Mouse (Mus musculus): ENCODE results near the gene Gstp1.

The Gstp1 gene

DNA sequence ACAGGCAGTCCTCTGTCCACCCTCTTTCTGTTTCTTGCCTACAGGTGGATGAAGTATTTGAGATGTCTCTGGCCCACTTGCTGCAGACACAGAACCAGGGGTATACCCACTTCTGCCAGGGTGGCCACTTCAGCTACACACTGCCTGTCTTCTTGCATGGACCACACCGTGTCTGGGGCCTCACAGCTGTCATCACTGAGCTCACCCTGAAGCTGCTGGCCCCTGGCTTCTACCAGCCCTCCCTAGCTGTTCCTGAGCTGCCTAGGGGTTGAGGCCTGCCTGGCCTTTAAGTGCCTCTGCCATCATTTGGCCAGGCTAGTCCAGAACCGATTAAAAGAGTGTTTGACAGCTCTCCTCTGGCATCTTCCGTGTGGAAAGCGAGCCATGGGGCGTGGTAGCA is 36.0 kb downstream of the Gstp1 start:
- CTCF ChIA-PET = interaction anchor here (0.6 kb wide), 1 partner anchor 179 kb away, joined by 4 read pairs; no protein-coding TSS in a partner anchor

DNA sequence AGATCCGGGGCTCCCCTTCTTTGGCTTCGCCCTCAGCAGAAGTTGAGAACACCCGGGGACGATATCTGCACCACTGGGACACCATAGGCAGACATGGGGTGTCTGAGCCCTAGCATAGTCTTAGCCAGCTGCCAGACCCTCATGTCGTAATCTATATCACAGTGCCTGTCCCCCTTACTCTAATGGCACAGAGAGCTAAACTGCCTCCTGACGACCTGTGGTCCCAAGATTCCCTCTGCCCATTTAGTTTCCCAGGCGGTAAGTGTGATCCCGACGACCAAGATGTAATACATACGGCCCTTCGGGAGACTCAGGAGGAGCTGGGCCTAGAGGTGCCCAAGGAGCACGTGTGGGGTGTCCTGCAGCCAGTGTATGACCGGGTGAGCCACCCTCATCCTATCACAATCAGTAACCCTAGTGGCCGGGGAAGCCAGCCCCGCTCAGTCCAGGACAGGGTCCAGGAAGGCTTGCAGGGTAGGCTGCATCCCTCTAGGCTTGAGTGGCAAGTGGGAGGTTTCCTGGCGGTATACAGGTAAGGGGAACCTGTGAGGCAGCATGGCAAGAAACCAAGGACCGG is 36.7 kb downstream of the Gstp1 start:
- CTCF ChIA-PET = interaction anchor here (0.6 to 1.4 kb wide), 3 partner anchors 10 to 180 kb away, joined by 4 to 7 read pairs (median 4); no protein-coding TSS in a partner anchor

DNA sequence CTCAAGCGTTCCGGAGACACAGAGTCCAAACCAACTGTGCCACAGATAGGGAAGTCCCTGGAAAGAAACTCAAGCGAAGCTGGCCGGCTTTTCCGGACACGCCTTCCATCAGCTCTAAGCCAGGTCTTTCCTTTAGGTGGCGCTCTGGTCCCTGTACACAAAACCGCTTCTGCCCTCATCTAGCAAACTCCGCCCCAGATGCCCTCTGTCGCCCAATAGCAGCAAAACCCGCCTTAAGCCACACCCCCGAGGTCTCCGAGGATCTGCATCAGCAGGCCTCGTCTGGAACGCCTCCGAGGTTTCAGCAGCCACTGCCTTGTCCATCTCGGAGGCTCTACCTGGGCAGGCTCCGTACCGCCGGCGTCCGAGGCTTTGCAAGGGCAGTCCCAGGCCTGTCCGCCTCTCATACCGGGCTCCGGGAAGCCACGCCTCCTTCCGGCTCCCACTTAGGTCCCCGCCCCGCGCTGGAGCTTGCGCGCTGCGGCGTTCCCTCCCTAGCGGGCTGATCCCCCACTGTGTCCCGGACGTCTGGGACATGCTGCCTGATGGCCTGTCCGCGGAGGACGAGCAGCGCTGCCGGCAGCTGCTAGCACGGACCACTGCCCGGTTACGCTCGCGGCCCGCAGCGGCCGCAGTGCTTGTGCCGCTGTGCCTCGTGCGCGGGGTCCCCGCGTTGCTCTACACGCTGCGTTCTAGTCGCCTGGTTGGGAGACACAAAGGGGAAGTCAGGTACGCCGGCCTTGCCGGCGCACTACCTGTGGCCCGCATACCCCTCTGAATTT is 37.5 kb downstream of the Gstp1 start, which contains the start of the genes Nudt8 and Gm49405:
Gene Nudt8 (plus strand): TSS at position 462 of the 782 bp plus-strand sequence.
Gene Gm49405 (plus strand): TSS at position 508 of the 782 bp plus-strand sequence.
- CTCF ChIA-PET = interaction anchor here (0.6 to 1.4 kb wide), 5 partner anchors 11 to 295 kb away, joined by 3 to 12 read pairs (median 4); no protein-coding TSS in a partner anchor

DNA sequence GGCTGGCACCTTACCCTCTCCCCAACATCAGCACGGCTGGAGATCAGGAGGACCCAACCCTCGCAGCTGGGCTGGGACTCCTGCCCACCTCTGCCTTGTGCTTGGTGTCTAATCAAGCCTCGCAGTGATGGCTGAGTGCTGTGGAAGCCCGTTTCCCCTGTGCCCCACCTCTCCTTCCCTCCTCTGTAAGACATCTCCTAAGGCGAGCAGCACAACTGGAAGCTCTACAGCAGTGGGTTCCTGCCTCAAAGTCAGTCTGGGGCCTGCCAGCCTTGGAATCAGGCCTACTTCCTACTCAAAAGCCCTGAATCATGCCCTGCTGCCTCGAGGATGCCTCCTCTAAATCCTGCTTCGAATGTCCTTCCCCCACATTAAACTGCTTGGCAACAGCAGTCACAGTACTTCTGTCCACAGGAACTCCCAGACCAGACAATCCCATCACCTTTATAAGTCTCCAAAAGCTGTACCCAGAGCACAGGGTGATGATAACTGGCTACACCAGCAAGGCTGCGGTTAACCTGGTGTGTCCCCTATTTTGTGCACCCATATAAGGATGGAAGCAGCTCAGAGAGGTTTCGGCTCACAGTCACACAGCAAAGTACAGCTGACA is 38.6 kb downstream of the Gstp1 start:
- CTCF ChIA-PET = no interaction called here

DNA sequence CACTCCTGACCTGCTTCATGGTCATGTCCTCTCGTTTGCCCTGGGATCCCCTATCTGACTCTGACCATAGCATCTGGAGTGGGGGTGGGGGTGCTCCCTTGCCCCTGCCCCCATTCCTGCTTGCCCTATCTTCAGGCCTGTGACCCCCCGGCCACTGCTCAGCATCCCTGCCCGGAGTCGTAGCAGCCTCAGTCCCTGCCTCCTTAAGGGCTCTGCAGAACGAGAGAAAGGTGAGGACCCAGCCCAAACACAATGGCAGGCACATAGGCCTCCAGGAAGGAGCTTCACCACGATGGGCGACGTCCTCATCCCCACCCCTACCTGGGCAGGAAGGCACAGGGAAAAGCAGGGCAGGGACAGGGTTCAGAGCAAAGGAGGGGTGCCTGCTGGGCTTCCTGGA is 39.5 kb downstream of the Gstp1 start:
- CTCF ChIA-PET = no interaction called here

DNA sequence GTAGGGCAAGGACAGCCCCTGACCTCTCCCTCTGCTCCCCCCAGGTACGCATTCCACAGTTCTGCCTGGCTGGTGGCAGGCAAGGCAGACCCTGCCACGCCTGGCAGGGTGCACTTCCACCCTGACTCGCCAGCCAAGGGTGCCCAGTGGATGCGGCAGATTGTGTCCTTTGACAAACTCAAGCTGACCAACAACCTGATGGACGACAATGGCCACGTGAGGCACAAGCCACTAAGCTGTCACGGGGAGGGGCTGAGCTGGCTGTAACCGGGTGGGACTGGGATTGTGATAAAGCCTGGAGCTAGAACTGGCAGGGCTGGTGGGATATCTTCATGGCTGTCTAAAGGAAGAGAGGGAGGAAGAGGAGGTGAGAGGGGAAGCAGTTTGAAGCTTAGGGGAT is 40.6 kb downstream of the Gstp1 start:
- CTCF ChIA-PET = no interaction called here

DNA sequence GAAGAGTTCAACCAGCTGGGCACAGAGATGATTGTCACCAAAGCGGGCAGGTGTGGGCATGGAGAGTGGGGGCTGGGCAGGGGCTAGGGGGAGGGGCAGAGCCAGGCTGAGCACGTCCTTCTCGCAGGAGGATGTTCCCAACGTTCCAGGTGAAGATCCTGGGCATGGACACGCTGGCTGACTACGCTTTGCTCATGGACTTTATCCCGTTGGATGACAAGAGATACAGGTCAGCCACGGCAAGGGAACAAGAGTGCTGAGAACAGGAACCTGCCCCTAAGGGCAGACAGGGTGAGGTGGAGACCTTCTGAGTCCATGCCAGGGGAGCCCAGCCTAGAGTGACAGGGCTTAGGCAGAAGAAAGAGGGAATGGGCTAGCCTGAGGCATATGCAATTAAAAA is 41.0 kb downstream of the Gstp1 start:
- CTCF ChIA-PET = no interaction called here

DNA sequence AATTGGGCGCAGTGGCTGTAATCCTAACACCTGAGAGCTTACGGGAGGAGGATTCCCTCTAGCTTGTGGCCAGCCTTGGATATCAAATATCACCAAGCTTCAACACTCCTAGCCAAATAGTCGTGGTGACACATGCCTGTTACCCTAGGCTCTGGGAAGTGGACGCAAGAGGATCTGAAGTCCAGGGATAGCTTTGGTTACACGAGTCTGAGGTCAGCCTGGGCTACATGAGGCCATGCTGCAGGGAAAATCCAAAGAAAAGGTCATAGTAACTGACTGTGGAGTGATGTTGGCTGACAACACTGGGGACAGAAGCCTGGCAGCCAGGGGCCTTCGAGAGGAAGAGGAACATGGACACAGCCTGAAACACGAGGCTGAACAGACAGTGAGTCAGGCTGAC is 41.7 kb downstream of the Gstp1 start:
- CTCF ChIA-PET = interaction anchor here (1.1 kb wide), 1 partner anchor 10 kb away, joined by 3 read pairs; the partner anchor contains the start of gene Acy3

DNA sequence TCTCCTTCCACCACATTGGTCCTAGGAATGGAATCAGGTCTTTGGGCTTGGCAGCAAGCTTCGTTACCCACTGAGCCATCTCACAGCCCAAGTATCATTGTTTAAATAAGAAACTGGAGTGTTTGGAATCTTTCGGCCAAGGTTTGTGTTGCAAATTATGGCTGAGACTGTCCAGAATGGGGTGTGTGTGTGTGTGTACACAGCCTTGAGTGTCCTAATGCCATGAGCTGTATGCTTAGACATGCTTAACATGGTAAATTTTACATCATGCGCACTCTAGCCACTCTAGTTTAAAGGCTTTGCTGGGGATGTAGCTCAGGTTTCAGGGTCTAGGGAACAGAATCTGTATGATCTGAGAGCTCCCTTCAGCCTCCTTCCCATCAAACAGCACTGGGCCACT is 42.3 kb downstream of the Gstp1 start:
- CTCF ChIA-PET = interaction anchor here (0.7 to 1.1 kb wide), 2 partner anchors 9 to 91 kb away, joined by 3 to 7 read pairs; partner anchors contain the start of gene Acy3

DNA sequence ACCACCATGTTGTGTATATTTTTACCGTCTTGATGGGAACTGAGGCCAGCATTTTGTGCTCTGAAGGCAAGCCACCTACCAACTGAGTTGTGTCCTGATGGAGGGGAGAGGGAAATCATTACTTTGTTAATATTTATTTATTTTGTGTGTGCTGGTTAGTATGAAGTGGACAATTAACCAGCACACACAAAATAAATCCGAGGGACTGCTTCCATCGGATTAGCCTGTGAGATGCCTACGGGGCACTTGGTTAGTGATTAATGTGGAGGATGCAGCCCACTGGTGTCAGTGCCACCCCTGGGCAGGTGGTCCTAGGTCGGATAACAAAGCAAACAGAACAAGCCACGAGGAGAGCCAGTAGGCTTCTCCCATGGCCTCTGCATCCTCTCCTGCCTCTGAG is 42.9 kb downstream of the Gstp1 start:
- CTCF ChIA-PET = interaction anchor here (0.7 kb wide), 1 partner anchor 90 kb away, joined by 7 read pairs; no protein-coding TSS in a partner anchor

DNA sequence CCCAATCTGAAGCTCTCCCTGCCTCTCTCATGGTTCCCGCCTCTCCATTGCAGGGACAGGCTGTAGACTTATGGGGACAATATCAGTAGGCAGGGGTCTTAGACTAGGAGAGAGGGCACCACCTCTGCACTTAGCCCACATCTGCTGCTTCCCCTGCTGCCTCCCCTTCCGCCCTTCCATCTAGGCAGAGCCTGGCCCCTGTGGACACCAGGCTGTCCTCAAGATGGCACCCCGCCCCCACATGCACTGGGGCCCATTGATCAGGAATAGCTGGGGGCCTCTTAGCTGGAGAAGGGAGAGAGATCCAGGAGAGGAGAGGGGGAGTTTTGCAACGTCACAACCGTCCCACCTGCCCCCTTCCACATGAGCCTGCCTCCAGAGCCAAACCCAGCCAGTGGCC is 45.4 kb downstream of the Gstp1 start, which contains the start of gene Tbx10:
Gene Tbx10 (plus strand): TSS at position 337 of the 400 bp plus-strand sequence.
- CTCF ChIA-PET = no interaction called here

DNA sequence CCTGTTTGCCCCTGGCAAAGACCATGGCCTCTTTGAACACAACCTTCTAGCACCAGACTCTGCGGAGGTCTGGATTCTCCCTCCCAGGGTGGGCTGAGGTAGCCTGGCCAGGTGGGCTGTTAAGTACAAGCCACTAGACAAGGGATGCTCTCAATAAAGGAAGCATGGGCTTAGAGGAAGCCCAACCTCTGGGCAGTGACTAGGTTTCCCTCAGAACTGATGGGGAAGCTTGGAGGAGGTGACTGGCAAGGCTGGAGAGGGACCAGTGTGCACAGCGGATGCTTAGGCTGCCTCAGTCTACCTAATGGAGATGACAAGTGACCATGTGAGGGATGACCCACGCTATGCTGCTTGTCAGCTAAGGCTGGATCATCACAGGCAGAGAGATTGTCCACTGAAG is 45.8 kb downstream of the Gstp1 start:
- CTCF ChIA-PET = no interaction called here

DNA sequence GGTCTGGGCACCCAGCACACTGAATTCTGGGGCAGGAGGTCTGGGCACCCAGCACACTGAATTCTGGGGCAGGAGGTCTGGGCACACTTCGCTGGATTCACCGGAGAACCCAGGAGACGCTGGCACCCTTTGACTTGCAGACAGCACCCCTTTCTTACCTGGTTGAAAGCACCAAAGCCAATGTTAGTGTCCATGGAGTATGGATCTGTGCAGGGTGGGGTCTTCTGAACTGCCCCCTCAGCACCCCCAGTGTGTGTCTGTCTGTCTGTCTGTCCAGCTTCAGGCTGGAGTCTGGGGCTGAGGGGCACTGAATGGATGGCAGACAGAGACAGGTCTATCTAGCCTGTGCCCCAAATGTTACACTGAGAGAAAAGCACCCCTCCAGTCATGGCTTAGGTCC is 46.2 kb downstream of the Gstp1 start:
- CTCF ChIA-PET = no interaction called here

DNA sequence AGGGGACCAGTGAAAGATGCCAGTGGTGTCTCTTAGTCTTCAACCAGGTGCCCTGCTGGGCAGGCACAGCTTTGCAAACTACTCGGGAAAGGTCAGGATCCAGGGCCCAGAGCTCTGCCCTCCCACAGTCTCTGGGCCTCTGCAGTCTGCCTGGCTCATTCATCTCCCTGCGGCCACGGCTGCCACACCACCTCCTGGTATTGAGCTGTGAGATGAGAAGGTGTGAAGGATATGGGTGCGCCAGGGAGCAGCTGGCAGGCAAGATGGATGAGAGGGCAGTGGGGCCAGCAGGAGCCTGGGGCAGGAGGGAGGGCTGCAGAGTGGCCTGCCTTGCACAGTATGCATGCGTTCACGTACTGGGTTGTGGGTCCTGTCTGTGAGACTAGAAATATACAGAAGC is 47.0 kb downstream of the Gstp1 start:
- CTCF ChIA-PET = interaction anchor here (0.9 kb wide), 1 partner anchor 10 kb away, joined by 3 read pairs; no protein-coding TSS in a partner anchor

DNA sequence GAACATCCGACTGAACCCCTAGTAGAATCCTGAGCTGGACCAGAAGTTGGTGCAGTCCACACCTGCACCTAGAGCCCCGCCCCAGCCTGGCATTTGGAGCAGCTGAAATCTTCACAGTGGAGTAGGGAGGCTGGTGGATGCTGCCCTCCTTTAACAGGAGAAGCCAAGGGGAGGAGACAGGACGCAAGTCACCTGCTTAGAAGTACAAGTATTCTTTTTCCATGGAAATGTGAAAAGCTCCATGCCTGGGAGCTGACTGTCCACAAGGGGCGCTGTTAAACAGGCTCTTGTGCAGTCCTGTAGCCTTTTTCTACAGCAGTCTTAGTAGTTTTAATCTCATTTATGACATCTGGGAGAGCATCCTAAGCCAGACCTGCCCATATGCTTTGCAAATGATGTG is 49.0 kb downstream of the Gstp1 start:
- CTCF ChIA-PET = no interaction called here

DNA sequence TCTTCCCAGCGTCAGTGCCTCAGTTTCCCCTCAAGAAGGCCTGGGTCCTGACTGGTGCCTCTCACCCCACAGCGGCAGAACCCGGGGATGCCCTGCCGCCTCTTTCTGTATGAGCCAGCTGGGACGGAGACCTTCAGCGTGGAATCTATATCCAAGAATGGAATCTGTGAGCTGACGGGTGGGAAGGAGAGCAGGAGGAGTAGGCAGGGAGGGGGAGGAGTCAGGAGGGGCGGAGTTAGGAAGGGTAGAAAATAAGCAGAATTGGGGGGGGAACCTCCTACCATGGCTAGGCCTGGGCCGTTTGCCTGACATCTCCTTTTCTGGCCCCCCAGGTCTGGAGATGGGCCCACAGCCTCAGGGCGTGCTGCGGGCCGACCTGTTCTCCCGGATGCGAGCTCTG is 49.7 kb downstream of the Gstp1 start:
- CTCF ChIA-PET = interaction anchor here (1.1 kb wide), 1 partner anchor 64 kb away, joined by 4 read pairs; no protein-coding TSS in a partner anchor

DNA sequence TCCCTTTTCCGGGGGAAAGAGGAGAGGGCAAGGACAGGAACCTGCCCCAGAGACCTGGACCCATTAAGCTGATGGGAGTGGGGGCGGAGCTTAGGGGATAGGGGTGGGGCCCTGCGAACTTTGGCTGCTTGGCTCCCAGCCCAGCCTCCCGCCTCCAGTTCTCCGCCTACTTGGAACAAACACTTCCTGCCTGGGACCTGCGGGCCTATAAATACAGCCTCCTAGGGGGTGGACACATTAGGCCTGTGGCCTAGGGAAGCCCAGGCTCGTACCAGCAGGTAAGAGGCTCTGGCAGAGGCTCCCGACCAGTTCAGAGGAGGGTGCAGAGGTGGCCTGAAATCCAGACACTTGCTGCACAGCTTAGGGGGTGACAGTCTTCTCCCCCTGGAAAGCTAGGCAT is 51.5 kb downstream of the Gstp1 start, which contains the start of gene Acy3:
Gene Acy3 (plus strand): TSS at position 237 of the 400 bp plus-strand sequence.
- CTCF ChIA-PET = interaction anchor here (1.7 kb wide), 1 partner anchor 9 kb away, joined by 3 read pairs; no protein-coding TSS in a partner anchor
